Mouse (Mus musculus) neural tube, embryonic 13.5 days (tissue): Measurements from ENCODE around the gene Srgap3. TPM values are rescaled to one million over a fixed set of nuclear protein-coding genes. Genes with fewer than 3 reads are reported as not detected.
A peak's percentile ranks its signal among the peaks of the same experiment; 100 is the strongest.
"Not testable (repeated sequence)": the region's sequence is repeated elsewhere in the genome, so short reads cannot be mapped to it uniquely, and the experiment has no call there.

Source experiments
- ATAC-seq: fragments of 200-750 bp; cut with Nextera tagmentation; 2 replicates; pipeline ENCODE4 v1.8.0; 2017; ENCODE audit warnings: low read depth, mild to moderate bottlenecking, moderate TSS enrichment, moderate library complexity
- H3K27ac ChIP-seq: fragments of 300-500 bp; sonication (generic); replicated peaks from 2 replicates; pipeline ENCODE4 v1.5.1; 2015; ENCODE audit warnings: moderate library complexity, mild to moderate bottlenecking, inconsistent platforms
- H3K27me3 ChIP-seq: fragments of 300-500 bp; sonication (generic); 2 replicates; pipeline ENCODE4 v1.6.1; 2015; ENCODE audit warnings: mild to moderate bottlenecking, inconsistent platforms
- H3K36me3 ChIP-seq: fragments of 300-500 bp; sonication (generic); 2 replicates; pipeline ENCODE4 v1.6.1; 2015; ENCODE audit warnings: mild to moderate bottlenecking, inconsistent platforms
- H3K4me1 ChIP-seq: fragments of 300-500 bp; sonication (generic); replicated peaks from 2 replicates; pipeline ENCODE4 v1.6.1; 2015; ENCODE audit warnings: inconsistent platforms
- H3K4me2 ChIP-seq: fragments of 300-500 bp; sonication (generic); 2 replicates; pipeline ENCODE4 v1.6.1; 2015; ENCODE audit warnings: inconsistent platforms, mild to moderate bottlenecking, moderate library complexity
- H3K4me3 ChIP-seq: fragments of 300-500 bp; sonication (generic); 2 replicates; pipeline ENCODE4 v1.5.1; 2015; ENCODE audit warnings: mild to moderate bottlenecking, inconsistent platforms
- H3K9ac ChIP-seq: fragments of 300-500 bp; sonication (generic); 2 replicates; pipeline ENCODE4 v1.6.1; 2015; ENCODE audit warnings: moderate library complexity, mild to moderate bottlenecking, inconsistent platforms
- H3K9me3 ChIP-seq: fragments of 300-500 bp; sonication (generic); 2 replicates; pipeline ENCODE4 v1.6.1; 2016; ENCODE audit warnings: inconsistent platforms
- WGBS: fragments of 180-500 bp; shearing (Covaris S2); methylation state at CpG from one replicate; pipeline ENCODE4 v1.1.7; 2015; 5-methylcytosine and 5-hydroxymethylcytosine counted together
- polyA plus RNA-seq: library from polyadenylated mRNA; unstranded; fragments of >200 nt; fragmentation: Nextera tagmentation; extraction: Ambion mirVana; gene quantifications from 2 replicates; pipeline ENCODE4 v1.2.1, GENCODE M21; 2015

Srgap3 gene
- polyA plus RNA-seq, 1 experiment from 2014 or later: 29.2 TPM

DNA sequence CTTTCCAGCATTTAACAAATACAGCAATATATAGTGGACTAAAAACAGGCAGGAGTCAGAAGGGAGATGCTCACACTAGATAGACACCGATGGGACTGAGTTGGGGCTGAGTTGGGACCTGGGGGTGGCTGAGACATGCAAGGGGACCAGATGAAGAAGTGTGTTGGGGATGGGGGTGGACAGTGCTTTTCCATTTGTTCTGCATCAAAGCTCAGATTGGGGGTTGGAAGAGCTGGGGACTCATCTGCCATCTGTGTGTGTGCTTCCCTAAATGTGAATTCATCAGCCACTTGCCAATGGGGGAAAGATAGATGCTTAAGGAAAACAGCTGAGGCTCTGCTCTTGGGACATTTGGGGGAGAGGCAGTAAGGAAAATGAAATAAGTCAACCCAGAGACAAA lies 227.1 kb downstream of the Srgap3 start:
- peak; percentile 26; the same call in 1 of the 2 replicates for ATAC-seq

DNA sequence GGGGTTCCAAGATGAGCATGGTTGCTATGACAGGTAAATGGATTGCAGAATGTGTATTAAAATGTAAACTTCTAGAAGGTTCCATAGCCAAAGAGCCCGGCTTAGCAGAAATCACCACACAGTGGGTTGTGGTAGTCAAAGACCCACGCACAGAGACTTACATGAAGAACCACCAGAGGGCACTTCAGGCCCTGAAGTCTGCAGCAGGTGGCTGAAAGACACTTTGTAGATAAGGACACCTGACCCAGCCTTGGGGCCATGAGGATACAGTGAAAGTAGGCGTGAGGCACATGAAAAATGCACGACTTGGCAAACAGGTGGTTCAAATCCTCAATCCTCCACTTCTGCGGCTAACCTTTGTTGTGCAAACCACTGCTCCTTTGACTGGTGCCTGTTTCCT lies 229.9 kb downstream of the Srgap3 start:
- no peak for ATAC-seq
- no peaks in the 10 kb centered on the region for H3K9me3 ChIP-seq
- no peak overlapping the region for H3K4me3 ChIP-seq
- no peak overlapping the region for H3K4me2 ChIP-seq
- H3K36me3 ChIP-seq: peaks cover 24% of the 10 kb centered on the region
- 61% methylated on average over 5 of the region's 5 CpGs for WGBS
- H3K9ac ChIP-seq: no peak overlapping the region
- H3K4me1 ChIP-seq: peaks cover 11% of the 10 kb centered on the region
- no peak overlapping the region for H3K27ac ChIP-seq
- H3K27me3 ChIP-seq: no peaks in the 10 kb centered on the region

More for the DNA sequence above, 227.1 kb downstream of the Srgap3 start:
- 47% methylated on average over 1 of the region's 1 CpGs for WGBS
- Histone ChIP-seq H3K9ac (no peak overlapping the region), H3K27me3 (no peaks in the 10 kb centered on the region), H3K4me2 (no peak overlapping the region), H3K4me1 (peaks cover 11% of the 10 kb centered on the region), H3K36me3 (peaks cover 45% of the 10 kb centered on the region), H3K27ac (peak overlapping the region; percentile 70), H3K9me3 (no peaks in the 10 kb centered on the region), H3K4me3 (no peak overlapping the region)

DNA sequence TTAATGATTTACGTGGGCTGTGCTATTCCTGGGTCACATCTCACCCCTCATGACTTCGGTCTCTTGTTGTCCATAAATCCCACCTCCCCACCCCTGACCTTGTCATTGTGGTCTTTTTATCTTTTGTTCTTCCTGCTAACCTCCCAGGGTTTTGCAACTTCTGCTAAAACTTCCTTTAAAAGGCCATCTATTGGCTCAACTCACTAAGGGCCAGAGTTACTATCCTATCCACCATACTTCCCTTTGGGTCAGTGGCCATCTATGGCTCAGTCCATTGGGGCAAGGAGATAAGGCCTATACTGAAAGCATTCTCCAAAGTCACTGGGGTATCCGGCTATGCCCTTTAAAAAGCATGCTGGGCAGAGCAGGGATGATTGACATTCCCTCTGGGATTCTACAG lies 233.1 kb downstream of the Srgap3 start:
- ATAC-seq: no peak
- no peak overlapping the region for H3K27ac ChIP-seq
- peaks cover 4% of the 10 kb centered on the region for H3K36me3 ChIP-seq
- H3K27me3 ChIP-seq: no peaks in the 10 kb centered on the region
- H3K4me2 ChIP-seq: no peak overlapping the region
- no peak overlapping the region for H3K9ac ChIP-seq
- H3K4me3 ChIP-seq: no peak overlapping the region
- no peaks in the 10 kb centered on the region for H3K9me3 ChIP-seq
- 80% methylated on average over 3 of the region's 3 CpGs for WGBS
- no peaks in the 10 kb centered on the region for H3K4me1 ChIP-seq

DNA sequence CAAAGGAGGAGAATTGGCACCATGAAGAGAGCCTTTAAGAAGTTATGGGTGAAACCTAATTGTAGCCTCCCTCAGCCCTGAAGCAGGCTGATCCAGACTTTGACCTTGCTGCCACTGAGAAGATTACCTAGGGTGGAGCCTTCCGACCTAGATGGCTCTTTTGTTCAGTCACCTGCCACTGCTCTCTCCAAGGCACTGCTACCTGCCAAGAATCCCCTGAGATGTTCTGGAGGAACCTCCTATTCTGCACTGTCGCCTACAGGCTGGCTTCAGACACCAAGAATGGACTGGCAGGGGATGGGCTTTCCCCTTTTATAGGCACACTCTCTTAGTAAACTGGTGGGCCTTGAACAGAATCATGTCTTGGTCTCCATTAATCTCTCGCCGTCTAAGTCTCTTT lies 244.8 kb downstream of the Srgap3 start:
- ATAC-seq, H3K4me1 ChIP-seq, H3K9me3 ChIP-seq, H3K9ac ChIP-seq, H3K27me3 ChIP-seq, H3K27ac ChIP-seq, H3K36me3 ChIP-seq, H3K4me2 ChIP-seq, H3K4me3 ChIP-seq: not testable (repeated sequence)
- WGBS: 92% methylated on average over 4 of the region's 4 CpGs

DNA sequence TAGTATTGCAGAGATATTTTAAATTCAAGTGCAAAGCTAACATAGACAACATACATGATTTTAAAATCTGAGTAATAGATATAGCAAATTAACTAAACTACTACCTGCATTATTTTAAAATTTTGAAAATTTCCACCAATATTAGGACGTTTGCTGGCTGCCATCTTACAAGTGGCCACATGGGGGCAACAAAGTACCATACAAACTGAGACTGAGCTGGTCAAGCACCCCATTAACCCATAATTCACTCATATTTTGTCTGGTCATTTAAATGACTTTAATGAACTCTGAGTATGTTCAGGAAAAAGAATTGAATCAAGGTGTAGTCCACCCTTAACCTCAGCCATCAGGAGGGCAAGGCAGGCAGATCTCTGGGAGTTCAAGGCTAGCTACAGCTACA lies 246.7 kb downstream of the Srgap3 start:
- no peak overlapping the region for H3K4me3 ChIP-seq
- H3K4me1 ChIP-seq: peaks cover 10% of the 10 kb centered on the region
- H3K27ac ChIP-seq: no peak overlapping the region
- H3K27me3 ChIP-seq: peaks cover 5% of the 10 kb centered on the region; the same call in 1 of the 2 replicates
- no peaks in the 10 kb centered on the region for H3K36me3 ChIP-seq
- H3K4me2 ChIP-seq: no peak overlapping the region
- no peaks in the 10 kb centered on the region for H3K9me3 ChIP-seq
- H3K9ac ChIP-seq: no peak overlapping the region
- ATAC-seq: no peak
- 0% methylated on average over 1 of the region's 1 CpGs for WGBS

DNA sequence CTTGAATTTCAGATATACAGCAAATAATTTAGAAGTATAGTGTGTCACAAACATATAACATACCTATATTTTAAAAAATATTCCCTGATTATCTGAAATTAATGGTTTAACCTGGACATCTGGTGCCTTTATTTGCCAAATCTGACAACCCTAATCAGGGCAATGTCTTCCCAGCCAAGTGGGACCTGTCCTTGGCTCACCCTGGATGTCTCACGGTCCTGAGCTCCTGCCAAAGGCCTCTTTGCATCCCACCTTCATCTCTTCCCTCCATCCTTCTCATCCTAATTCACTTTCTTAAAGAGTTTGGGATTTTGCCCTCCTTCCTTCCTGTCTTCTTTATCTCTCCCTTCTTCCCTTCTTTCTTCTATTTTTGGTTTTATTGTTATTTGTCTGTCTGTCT lies 248.0 kb downstream of the Srgap3 start:
- Histone ChIP-seq H3K9ac (no peak overlapping the region), H3K4me3 (no peak overlapping the region), H3K27ac (no peak overlapping the region), H3K4me1 (peaks cover 10% of the 10 kb centered on the region), H3K27me3 (peaks cover 5% of the 10 kb centered on the region; the same call in 1 of the 2 replicates), H3K4me2 (no peak overlapping the region), H3K9me3 (no peaks in the 10 kb centered on the region), H3K36me3 (no peaks in the 10 kb centered on the region)
- 68% methylated on average over 1 of the region's 1 CpGs for WGBS
- no peak for ATAC-seq

DNA sequence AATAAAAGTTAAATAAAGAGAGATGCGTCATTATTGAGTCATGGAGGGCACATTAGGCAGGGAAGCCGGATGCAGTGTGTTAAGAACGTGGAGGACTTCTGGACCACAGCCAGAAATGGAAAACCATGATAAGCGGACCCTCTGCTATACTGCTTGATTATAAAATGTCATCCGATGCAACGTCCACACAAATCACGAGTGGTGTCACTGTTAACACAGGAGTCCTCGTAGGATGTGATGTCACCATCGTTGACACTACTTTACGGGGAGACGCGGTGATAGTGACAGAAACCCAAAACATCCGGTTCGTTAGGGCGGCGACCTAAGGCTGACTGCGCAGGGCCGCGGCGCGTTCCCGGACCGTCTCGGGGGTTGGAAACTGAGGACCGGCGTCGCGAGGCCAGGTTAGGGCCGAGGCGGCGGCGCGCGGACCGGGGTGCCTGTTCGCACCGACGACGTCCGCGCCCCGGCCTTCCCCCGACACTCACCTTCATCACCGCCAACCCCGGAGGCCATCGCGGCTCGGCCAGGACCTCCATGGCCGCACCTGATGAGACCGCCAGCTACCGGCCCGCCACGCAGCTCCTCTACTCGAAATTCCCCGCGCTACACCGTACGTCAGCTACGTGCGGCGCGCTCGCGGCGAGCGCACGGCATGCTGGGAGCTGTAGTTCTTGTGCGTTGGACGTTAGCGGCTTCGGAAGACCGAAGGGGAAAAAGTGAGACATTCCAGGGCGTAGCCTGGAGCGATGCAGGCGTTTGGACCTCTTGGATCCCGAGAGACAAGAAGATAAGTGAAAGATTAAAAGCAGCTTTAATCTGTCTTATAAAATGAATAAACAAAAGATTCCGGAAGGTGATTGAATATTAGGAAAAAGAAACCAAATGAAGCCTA lies 250.8 kb downstream of the Srgap3 start, which contains the start of gene Rad18:
Gene Rad18 (minus strand): TSS at position 631 of the 895 bp plus-strand sequence.
- no peak within 1 kb of the TSS for H3K27ac ChIP-seq

DNA sequence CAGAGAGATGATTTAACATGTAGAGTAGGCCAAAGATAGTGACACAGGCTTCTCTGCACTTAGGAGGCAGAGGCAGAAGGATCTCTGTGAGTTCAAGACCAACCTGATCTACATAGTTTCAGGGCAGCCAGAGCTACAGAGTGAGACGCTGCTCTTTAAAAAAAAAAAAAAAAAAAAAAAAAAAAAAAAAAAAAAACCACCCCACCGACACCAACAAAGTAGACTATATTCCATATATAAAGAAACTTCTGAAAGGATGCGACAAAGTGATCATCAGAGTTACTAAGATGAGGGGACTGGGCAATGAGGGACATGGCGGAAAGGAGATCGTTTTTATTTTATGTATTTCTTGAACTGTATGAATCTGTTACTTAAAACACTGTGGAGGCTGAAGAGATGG lies 252.6 kb downstream of the Srgap3 start:
- no peak overlapping the region for H3K27ac ChIP-seq
- no peak for ATAC-seq
- no peak overlapping the region for H3K4me3 ChIP-seq
- H3K9me3 ChIP-seq: no peaks in the 10 kb centered on the region
- peaks cover 10% of the 10 kb centered on the region for H3K4me1 ChIP-seq
- WGBS: 92% methylated on average over 5 of the region's 5 CpGs
- H3K27me3 ChIP-seq: peaks cover 5% of the 10 kb centered on the region; the same call in 1 of the 2 replicates
- H3K4me2 ChIP-seq: no peak overlapping the region
- no peaks in the 10 kb centered on the region for H3K36me3 ChIP-seq
- no peak overlapping the region for H3K9ac ChIP-seq

More for the DNA sequence above, 250.8 kb downstream of the Srgap3 start, which contains the start of gene Rad18:
- Histone ChIP-seq H3K27me3 (peaks cover 5% of the 10 kb centered on the region; the same call in 1 of the 2 replicates), H3K36me3 (no peaks in the 10 kb centered on the region), H3K4me1 (peaks cover 10% of the 10 kb centered on the region), H3K9ac (peak within 1 kb of the TSS; percentile 73), H3K4me3 (peak within 1 kb of the TSS; percentile 77), H3K9me3 (no peaks in the 10 kb centered on the region), H3K4me2 (peak within 1 kb of the TSS; percentile 84)
- WGBS: under 1% methylated on average over 77 of the region's 77 CpGs
- peak; percentile 94 for ATAC-seq

DNA sequence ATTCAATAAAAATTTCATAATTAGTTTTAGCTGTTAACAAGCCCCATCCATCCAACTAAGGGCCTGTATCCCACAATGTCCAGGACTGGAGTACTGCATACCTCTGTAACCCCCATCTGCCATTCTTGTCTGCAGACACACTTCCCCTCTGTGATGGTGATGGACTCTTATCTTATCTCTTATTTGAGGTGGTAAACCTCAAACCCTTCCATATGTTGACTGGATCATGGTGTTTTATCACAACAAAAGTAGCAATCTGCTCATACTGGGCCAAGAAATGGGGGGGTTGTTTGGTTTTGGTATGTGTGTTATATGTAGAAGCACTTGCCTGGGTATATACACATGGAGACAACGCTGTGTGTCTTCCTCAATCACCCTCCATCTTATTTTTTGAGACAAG lies 255.5 kb downstream of the Srgap3 start:
- 100% methylated on average over 1 of the region's 1 CpGs for WGBS
- H3K4me2 ChIP-seq: no peak overlapping the region
- H3K9ac ChIP-seq: no peak overlapping the region
- H3K27ac ChIP-seq: no peak overlapping the region
- no peaks in the 10 kb centered on the region for H3K9me3 ChIP-seq
- H3K4me1 ChIP-seq: peaks cover 7% of the 10 kb centered on the region
- no peaks in the 10 kb centered on the region for H3K27me3 ChIP-seq
- H3K36me3 ChIP-seq: no peaks in the 10 kb centered on the region
- H3K4me3 ChIP-seq: no peak overlapping the region
- no peak for ATAC-seq

DNA sequence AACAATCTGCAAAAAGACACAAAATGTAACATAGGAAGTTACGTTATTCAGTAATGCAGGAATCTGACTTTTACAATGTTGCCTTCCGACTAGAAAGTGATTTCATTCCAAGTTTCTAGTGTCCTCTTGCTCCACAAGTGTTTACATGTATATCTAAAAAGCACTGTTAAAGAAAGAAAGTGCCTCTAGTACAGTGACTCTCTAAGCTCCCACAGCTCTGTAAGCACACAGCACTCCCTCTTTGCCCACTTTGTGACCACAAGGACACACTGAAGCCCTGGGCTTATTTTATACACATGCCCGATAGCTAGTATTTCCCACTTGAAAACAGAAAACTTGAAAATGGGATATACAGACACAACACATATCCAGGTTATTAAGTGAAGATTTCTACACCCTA lies 259.0 kb downstream of the Srgap3 start:
- H3K27me3 ChIP-seq: no peaks in the 10 kb centered on the region
- no peaks in the 10 kb centered on the region for H3K4me1 ChIP-seq
- no peak overlapping the region for H3K27ac ChIP-seq
- no peaks in the 10 kb centered on the region for H3K36me3 ChIP-seq
- no peak for ATAC-seq
- H3K9ac ChIP-seq: no peak overlapping the region
- H3K4me3 ChIP-seq: no peak overlapping the region
- WGBS: 96% methylated on average over 3 of the region's 3 CpGs
- H3K4me2 ChIP-seq: no peak overlapping the region
- H3K9me3 ChIP-seq: no peaks in the 10 kb centered on the region

DNA sequence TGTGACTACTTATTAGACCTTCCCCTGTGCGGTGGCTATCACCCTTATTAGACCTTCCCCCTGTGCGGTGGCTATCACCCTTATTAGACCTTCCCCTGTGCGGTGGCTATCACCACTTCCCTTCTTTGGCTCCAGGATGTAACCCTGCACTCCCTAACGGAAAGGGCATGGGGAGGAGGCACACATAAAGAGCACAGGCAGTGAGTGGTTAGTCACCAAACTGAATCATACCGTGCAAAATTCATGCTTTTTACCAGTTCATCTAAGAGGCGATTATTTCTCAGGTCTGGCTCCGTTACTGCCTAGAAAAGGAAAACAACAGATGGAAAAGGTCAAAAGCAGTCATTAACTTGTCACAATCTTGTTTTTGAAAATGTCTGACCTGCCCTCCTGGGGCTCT lies 260.6 kb downstream of the Srgap3 start:
- Histone ChIP-seq H3K9me3 (no peaks in the 10 kb centered on the region), H3K27me3 (no peaks in the 10 kb centered on the region), H3K36me3 (no peaks in the 10 kb centered on the region), H3K4me3 (no peak overlapping the region), H3K27ac (no peak overlapping the region), H3K4me2 (no peak overlapping the region), H3K9ac (no peak overlapping the region), H3K4me1 (no peaks in the 10 kb centered on the region)
- 83% methylated on average over 7 of the region's 7 CpGs for WGBS
- no peak for ATAC-seq

DNA sequence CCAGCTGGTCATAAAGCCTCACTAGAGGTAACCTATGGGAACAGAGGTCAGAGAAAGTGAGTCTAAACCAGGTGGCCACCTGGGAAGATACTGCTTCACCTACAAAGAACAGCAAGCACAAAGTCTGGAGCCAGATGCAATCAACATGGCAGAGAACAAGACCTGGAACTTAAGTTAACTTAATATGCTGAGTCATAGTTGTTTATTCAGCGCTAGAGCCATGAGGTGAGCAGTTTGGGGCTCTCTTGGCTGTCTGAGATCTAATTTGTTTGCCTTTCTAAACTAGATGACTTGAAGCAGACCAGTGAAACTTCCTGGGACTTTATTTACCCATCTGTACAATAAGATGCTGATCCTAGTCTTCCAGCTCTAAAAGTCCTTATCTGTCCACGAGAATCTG lies 263.0 kb downstream of the Srgap3 start:
- Histone ChIP-seq H3K36me3 (no peaks in the 10 kb centered on the region; the same call in 1 of the 2 replicates), H3K9ac (no peak overlapping the region), H3K27ac (no peak overlapping the region), H3K4me2 (no peak overlapping the region), H3K4me3 (no peak overlapping the region), H3K27me3 (no peaks in the 10 kb centered on the region), H3K4me1 (no peaks in the 10 kb centered on the region), H3K9me3 (no peaks in the 10 kb centered on the region)
- 89% methylated on average over 2 of the region's 2 CpGs for WGBS
- ATAC-seq: no peak
